Mouse (Mus musculus): ENCODE measurements around the gene Ube2l6. TPM values are rescaled to one million over a fixed set of nuclear protein-coding genes. Genes with fewer than 3 reads are reported as not detected.

The Ube2l6 gene
- polyA plus RNA-seq (2012; rRNA removed) = 20.9 and 24.6 TPM in 2 replicates
- 33.5 and 37.2 TPM in 2 replicates for polyA plus RNA-seq (2014; fragmentation: Nextera tagmentation; extraction: Ambion mirVana)

DNA sequence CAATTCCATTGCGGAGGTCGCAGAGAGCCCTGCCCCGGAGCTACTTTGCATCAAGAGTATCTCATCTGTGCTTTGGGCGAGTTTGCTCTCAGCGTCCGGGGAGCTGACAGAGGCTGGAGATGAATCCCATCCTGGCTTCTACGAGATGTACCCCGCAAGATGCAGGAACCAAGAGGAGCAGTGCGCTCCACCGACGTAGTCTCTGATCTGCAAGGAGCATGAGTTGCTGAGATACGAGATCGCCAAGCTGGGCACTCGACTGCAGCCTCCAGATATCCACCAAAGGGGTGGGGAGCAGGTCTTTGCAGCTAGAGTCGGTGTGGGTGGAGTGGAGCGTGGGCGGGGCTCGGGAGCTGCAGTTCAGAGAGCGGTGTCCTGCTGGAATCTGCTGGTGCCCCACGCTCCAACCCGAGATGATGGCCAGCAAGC is at the start of gene Ube2l6:
TSS of gene Ube2l6 (plus strand) at position 336 of the 429 bp plus-strand sequence.
- Histone ChIP-seq H3K4me2 (replicated peaks; ENCODE audit: low read depth, low read length, severe bottlenecking) (peak within 1 kb of the TSS; percentile 97), H3K36me3 (ENCODE audit: control insufficient read depth, insufficient read depth, low read length) (no peaks in the 10 kb centered on the region), H3K27ac (replicated peaks; ENCODE audit: low read depth, low read length) (no peak within 1 kb of the TSS), H3K4me1 (ENCODE audit: control insufficient read depth, insufficient read depth, low read length) (no peaks in the 10 kb centered on the region), H3K9me3 (ENCODE audit: control insufficient read depth, low read length) (no peaks in the 10 kb centered on the region), H3K9ac (ENCODE audit: low read depth, low read length, severe bottlenecking) (peak within 1 kb of the TSS; percentile 51), H3K27me3 (ENCODE audit: control insufficient read depth, insufficient read depth, low read length) (no peaks in the 10 kb centered on the region), H3K4me3 (replicated peaks; ENCODE audit: low read length) (peak within 1 kb of the TSS; percentile 56)
- no peak for TF ChIP-seq POLR2A (IDR thresholded peaks at IDR 0.05; ENCODE audit: borderline replicate concordance, extremely low read depth, insufficient read depth, insufficient read length)
- WGBS = 0% methylated on average over 18 of the region's 21 CpGs
- DNase-seq (ENCODE audit: low spot score) (peak; percentile 44), ATAC-seq (ENCODE audit: low FRiP score, low read depth) (peak; percentile 71)

DNA sequence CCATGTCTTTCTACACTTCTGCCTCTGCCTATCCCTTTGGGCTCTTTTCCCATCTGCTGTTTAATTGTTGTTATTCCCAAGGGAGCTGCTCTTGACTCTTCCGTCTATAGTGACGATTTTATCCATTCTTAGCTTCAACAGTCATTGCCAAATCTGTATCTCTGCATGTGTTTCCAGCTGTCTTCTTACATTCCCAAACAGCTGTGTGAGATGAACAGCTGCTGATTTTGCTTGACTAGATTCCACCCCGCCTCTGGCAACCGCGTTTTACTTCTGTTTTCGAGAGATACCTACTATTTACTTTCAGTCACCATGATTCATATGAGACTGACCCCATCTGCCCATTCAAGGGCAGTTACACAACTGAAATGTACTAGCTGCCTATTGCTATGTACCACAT is 48.5 kb upstream of the Ube2l6 start:
- no peaks in the 10 kb centered on the region for H3K9me3 ChIP-seq (ENCODE audit: control insufficient read depth, low read length)
- WGBS = 73% methylated on average over 6 of the region's 6 CpGs
- ATAC-seq (ENCODE audit: low FRiP score, low read depth) = peak; percentile 75
- no peak overlapping the region for H3K27ac ChIP-seq (replicated peaks; ENCODE audit: low read depth, low read length)
- DNase-seq (ENCODE audit: low spot score) = peak; percentile 49
- H3K4me1 ChIP-seq (ENCODE audit: control insufficient read depth, insufficient read depth, low read length) = no peaks in the 10 kb centered on the region
- H3K27me3 ChIP-seq (ENCODE audit: control insufficient read depth, insufficient read depth, low read length) = no peaks in the 10 kb centered on the region
- no peak overlapping the region for H3K4me3 ChIP-seq (replicated peaks; ENCODE audit: low read length)
- H3K4me2 ChIP-seq (replicated peaks; ENCODE audit: low read depth, low read length, severe bottlenecking) = no peak overlapping the region
- TF ChIP-seq POLR2A (IDR thresholded peaks at IDR 0.05; ENCODE audit: borderline replicate concordance, extremely low read depth, insufficient read depth, insufficient read length) = no peak
- H3K9ac ChIP-seq (ENCODE audit: low read depth, low read length, severe bottlenecking) = no peak overlapping the region
- no peaks in the 10 kb centered on the region for H3K36me3 ChIP-seq (ENCODE audit: control insufficient read depth, insufficient read depth, low read length)

DNA sequence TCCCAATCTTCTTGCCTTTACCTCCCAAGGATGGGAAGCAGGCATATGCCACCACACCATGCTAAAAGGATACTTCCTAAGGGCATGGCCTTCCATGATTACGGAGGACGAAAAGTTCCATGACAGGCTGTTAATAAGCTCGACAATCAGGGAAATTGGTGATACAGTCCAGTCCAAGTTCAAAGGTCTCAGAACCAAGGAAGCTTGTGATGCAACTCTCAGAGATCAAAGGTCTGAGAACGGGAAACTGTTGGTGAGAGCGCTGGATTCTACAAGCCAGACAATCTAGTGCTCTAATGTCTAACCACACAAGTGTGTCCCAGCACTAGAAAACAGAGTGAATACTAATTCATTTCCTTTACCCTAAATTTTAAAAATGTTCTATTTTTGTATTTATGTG is 42.4 kb upstream of the Ube2l6 start:
- no peak for DNase-seq (ENCODE audit: low spot score)
- Histone ChIP-seq H3K4me2 (replicated peaks; ENCODE audit: low read depth, low read length, severe bottlenecking) (no peak overlapping the region), H3K4me1 (ENCODE audit: control insufficient read depth, insufficient read depth, low read length) (no peaks in the 10 kb centered on the region), H3K9ac (ENCODE audit: low read depth, low read length, severe bottlenecking) (no peak overlapping the region), H3K27me3 (ENCODE audit: control insufficient read depth, insufficient read depth, low read length) (no peaks in the 10 kb centered on the region), H3K36me3 (ENCODE audit: control insufficient read depth, insufficient read depth, low read length) (no peaks in the 10 kb centered on the region), H3K27ac (replicated peaks; ENCODE audit: low read depth, low read length) (no peak overlapping the region), H3K9me3 (ENCODE audit: control insufficient read depth, low read length) (no peaks in the 10 kb centered on the region), H3K4me3 (replicated peaks; ENCODE audit: low read length) (no peak overlapping the region)
- no peak for ATAC-seq (ENCODE audit: low FRiP score, low read depth)
- no peak for TF ChIP-seq POLR2A (IDR thresholded peaks at IDR 0.05; ENCODE audit: borderline replicate concordance, extremely low read depth, insufficient read depth, insufficient read length)
- WGBS = 65% methylated on average over 5 of the region's 5 CpGs

DNA sequence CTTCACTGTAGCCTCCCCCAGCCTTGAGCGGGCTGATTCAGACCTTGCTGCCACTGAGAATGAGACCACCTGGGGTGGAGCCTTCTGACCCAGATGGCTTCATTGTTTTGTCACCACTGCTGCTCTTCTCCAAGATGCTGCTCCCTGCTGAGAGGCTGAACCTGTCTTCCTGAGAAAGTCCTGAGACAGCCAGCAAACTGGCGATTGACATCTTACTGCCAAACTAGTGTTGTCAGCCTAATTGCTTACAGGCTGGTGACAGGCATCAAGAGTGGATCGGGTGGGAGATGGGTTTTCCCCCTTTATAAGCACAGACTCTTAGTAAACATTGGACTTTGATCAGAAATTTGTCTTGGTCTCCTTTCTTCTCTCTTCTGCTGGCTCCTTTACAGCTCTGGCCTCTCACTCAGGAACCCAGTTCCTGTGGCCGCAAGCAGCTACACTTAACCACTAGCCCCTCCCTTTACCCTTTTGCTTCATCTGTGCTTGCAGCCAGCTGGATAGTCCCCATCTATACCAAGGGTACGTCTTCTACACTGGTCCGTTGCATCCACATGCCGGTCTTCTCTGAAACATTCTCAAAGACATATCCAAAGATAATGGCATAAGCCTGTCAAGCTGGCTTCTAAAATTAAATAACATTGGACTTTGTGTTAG is 41.5 kb upstream of the Ube2l6 start:
- ATAC-seq (ENCODE audit: low FRiP score, low read depth) (no peak), DNase-seq (ENCODE audit: low spot score) (no peak)
- H3K9me3 ChIP-seq (ENCODE audit: control insufficient read depth, low read length) = no peaks in the 10 kb centered on the region
- H3K9ac ChIP-seq (ENCODE audit: low read depth, low read length, severe bottlenecking) = no peak overlapping the region
- 55% methylated on average over 7 of the region's 7 CpGs for WGBS
- no peaks in the 10 kb centered on the region for H3K36me3 ChIP-seq (ENCODE audit: control insufficient read depth, insufficient read depth, low read length)
- TF ChIP-seq POLR2A (IDR thresholded peaks at IDR 0.05; ENCODE audit: borderline replicate concordance, extremely low read depth, insufficient read depth, insufficient read length) = no peak
- H3K27ac ChIP-seq (replicated peaks; ENCODE audit: low read depth, low read length) = no peak overlapping the region
- H3K4me1 ChIP-seq (ENCODE audit: control insufficient read depth, insufficient read depth, low read length) = no peaks in the 10 kb centered on the region
- H3K4me3 ChIP-seq (replicated peaks; ENCODE audit: low read length) = no peak overlapping the region
- no peak overlapping the region for H3K4me2 ChIP-seq (replicated peaks; ENCODE audit: low read depth, low read length, severe bottlenecking)
- H3K27me3 ChIP-seq (ENCODE audit: control insufficient read depth, insufficient read depth, low read length) = no peaks in the 10 kb centered on the region

DNA sequence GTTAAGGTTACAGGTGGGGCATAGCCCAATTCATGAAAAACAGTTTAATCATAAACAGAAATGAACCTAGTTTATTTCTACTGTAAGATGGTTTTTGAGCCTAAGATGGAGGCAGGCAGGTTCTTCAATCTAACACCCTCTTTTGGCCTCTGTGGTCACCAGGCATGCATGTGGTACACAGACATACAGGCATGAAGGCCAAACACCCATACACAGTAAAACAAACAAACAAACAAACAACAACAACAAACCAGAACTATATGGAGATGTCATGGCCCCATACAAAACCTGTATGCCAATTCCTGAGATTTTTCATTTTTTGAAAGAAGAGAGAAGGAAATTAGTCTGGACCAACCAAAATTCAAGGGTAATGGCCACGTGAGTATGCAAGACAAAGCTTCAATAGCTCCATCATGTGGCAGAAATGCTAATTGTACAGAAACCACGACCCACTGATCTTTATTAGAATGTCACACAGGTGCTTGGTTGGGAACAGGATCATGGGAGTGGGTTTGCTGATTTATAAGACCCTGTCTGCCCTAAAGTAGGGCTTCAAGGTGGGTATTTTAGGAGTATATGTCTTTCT is 40.0 kb upstream of the Ube2l6 start:
- Histone ChIP-seq H3K4me3 (replicated peaks; ENCODE audit: low read length) (no peak overlapping the region), H3K4me1 (ENCODE audit: control insufficient read depth, insufficient read depth, low read length) (no peaks in the 10 kb centered on the region), H3K4me2 (replicated peaks; ENCODE audit: low read depth, low read length, severe bottlenecking) (no peak overlapping the region), H3K9me3 (ENCODE audit: control insufficient read depth, low read length) (no peaks in the 10 kb centered on the region), H3K36me3 (ENCODE audit: control insufficient read depth, insufficient read depth, low read length) (no peaks in the 10 kb centered on the region), H3K27ac (replicated peaks; ENCODE audit: low read depth, low read length) (no peak overlapping the region), H3K27me3 (ENCODE audit: control insufficient read depth, insufficient read depth, low read length) (no peaks in the 10 kb centered on the region), H3K9ac (ENCODE audit: low read depth, low read length, severe bottlenecking) (no peak overlapping the region)
- no peak for TF ChIP-seq POLR2A (IDR thresholded peaks at IDR 0.05; ENCODE audit: borderline replicate concordance, extremely low read depth, insufficient read depth, insufficient read length)
- 2% methylated on average over 2 of the region's 2 CpGs for WGBS
- peak; percentile 72 for DNase-seq (ENCODE audit: low spot score)
- ATAC-seq (ENCODE audit: low FRiP score, low read depth) = peak; percentile 77

Measured in limb, embryonic 14.5 days (tissue).